Mouse (Mus musculus): ENCODE results near the gene Krt86. TPM values are rescaled to one million over a fixed set of nuclear protein-coding genes. Genes with fewer than 3 reads are reported as not detected.

Gene Krt86
- polyA plus RNA-seq, 1 experiment from 2014 or later, result 0.22 TPM

Other genes with a start within 250 kb of the Krt86 start
- 6.1 and 7.9 TPM in 2 replicates for gene Grasp, start 249.3 kb upstream of the Krt86 start, polyA plus RNA-seq (2014; fragmentation: Nextera tagmentation; extraction: Ambion mirVana)
- 11.5 and 12.4 TPM in 2 replicates for gene Nr4a1, start 219.2 kb upstream of the Krt86 start, polyA plus RNA-seq (2014; fragmentation: Nextera tagmentation; extraction: Ambion mirVana)
- gene Atg101, start 189.2 kb upstream of the Krt86 start, polyA plus RNA-seq (2014; fragmentation: Nextera tagmentation; extraction: Ambion mirVana), result 49.9 and 62.0 TPM in 2 replicates
- 0.79 and 0.84 TPM in 2 replicates for gene 6030408B16Rik, start 180.3 kb upstream of the Krt86 start, polyA plus RNA-seq (2014; fragmentation: Nextera tagmentation; extraction: Ambion mirVana)
- gene Krt80, start 103.3 kb upstream of the Krt86 start, polyA plus RNA-seq (2014; fragmentation: Nextera tagmentation; extraction: Ambion mirVana), result 5.5 and 9.5 TPM in 2 replicates
- gene Krt7, start 62.4 kb upstream of the Krt86 start, polyA plus RNA-seq (2014; fragmentation: Nextera tagmentation; extraction: Ambion mirVana), result 25.1 and 33.0 TPM in 2 replicates
- 0.43 and 0.86 TPM in 2 replicates for gene Krt87, start 34.7 kb upstream of the Krt86 start, polyA plus RNA-seq (2014; fragmentation: Nextera tagmentation; extraction: Ambion mirVana)
- gene Krt88, start 25.7 kb upstream of the Krt86 start, polyA plus RNA-seq (2014; fragmentation: Nextera tagmentation; extraction: Ambion mirVana), result not detected in 2 replicates
- gene Krt81, start 9.7 kb upstream of the Krt86 start, polyA plus RNA-seq (2014; fragmentation: Nextera tagmentation; extraction: Ambion mirVana), result not detected in 2 replicates
- 0.26 TPM in 1 of 2 replicates, not detected in the other for gene Krt83, start 18.0 kb downstream of the Krt86 start, polyA plus RNA-seq (2014; fragmentation: Nextera tagmentation; extraction: Ambion mirVana)
- 1.6 and 1.8 TPM in 2 replicates for gene Gm49425, start 43.8 kb downstream of the Krt86 start, polyA plus RNA-seq (2014; fragmentation: Nextera tagmentation; extraction: Ambion mirVana)
- not detected in 2 replicates for gene Krt84, start 59.3 kb downstream of the Krt86 start, polyA plus RNA-seq (2014; fragmentation: Nextera tagmentation; extraction: Ambion mirVana)
- 0.09 and 0.10 TPM in 2 replicates for gene Krt82, start 77.2 kb downstream of the Krt86 start, polyA plus RNA-seq (2014; fragmentation: Nextera tagmentation; extraction: Ambion mirVana)
- 0.31 and 0.50 TPM in 2 replicates for gene Krt90, start 89.5 kb downstream of the Krt86 start, polyA plus RNA-seq (2014; fragmentation: Nextera tagmentation; extraction: Ambion mirVana)
- gene Krt75, start 100.4 kb downstream of the Krt86 start, polyA plus RNA-seq (2014; fragmentation: Nextera tagmentation; extraction: Ambion mirVana), result 2.2 and 2.3 TPM in 2 replicates
- not detected in 2 replicates for gene Gm5414, start 154.7 kb downstream of the Krt86 start, polyA plus RNA-seq (2014; fragmentation: Nextera tagmentation; extraction: Ambion mirVana)
- not detected in 2 replicates for gene Gm5478, start 173.9 kb downstream of the Krt86 start, polyA plus RNA-seq (2014; fragmentation: Nextera tagmentation; extraction: Ambion mirVana)
- gene Krt6b, start 206.8 kb downstream of the Krt86 start, polyA plus RNA-seq (2014; fragmentation: Nextera tagmentation; extraction: Ambion mirVana), result 0.16 and 1.2 TPM in 2 replicates
- 34.9 and 120 TPM in 2 replicates for gene Krt6a, start 220.8 kb downstream of the Krt86 start, polyA plus RNA-seq (2014; fragmentation: Nextera tagmentation; extraction: Ambion mirVana)
- 142 and 153 TPM in 2 replicates for gene Krt5, start 239.4 kb downstream of the Krt86 start, polyA plus RNA-seq (2014; fragmentation: Nextera tagmentation; extraction: Ambion mirVana)